Mouse (Mus musculus) retina, postnatal 1 day (tissue): ENCODE results near the gene Ftsj1.
A peak's percentile ranks its signal among the peaks of the same experiment; 100 is the strongest.

ENCODE experiments used
- DNase-seq: peaks from one replicate; pipeline ENCODE4 v3.0.0-alpha.2; 2012

Ftsj1 gene

GRCm38 (mm10) chrX:8252334-8253285, at the start of gene Ftsj1:
TSS of gene Ftsj1 (minus strand) at chrX:8252406.
- DNase-seq, result peak; percentile 94

- no peak for DNase-seq
These were observed 36.4 kb upstream of the Ftsj1 start for GRCm38 (mm10) chrX:8288621-8289020.

- no peak for DNase-seq
These were observed 21.9 kb upstream of the Ftsj1 start for GRCm38 (mm10) chrX:8274056-8274455.

GRCm38 (mm10) chrX:8272000-8272399, 19.8 kb upstream of the Ftsj1 start:
- DNase-seq, result no peak

- no peak for DNase-seq
These were observed 19.0 kb upstream of the Ftsj1 start, which contains the start of gene Slc38a5 for GRCm38 (mm10) chrX:8271083-8271820. TSS of gene Slc38a5 (plus strand) at chrX:8271133.

- no peak for DNase-seq
These were observed 12.0 kb upstream of the Ftsj1 start for GRCm38 (mm10) chrX:8264222-8264621.

- no peak for DNase-seq
These were observed 11.1 kb upstream of the Ftsj1 start for GRCm38 (mm10) chrX:8263156-8263804.

- DNase-seq, result no peak
These were observed 7.3 kb upstream of the Ftsj1 start for GRCm38 (mm10) chrX:8259478-8259877.

GRCm38 (mm10) chrX:8255807-8256206, 3.6 kb upstream of the Ftsj1 start:
- no peak for DNase-seq

- DNase-seq, result no peak
These were observed 1.5 kb upstream of the Ftsj1 start for GRCm38 (mm10) chrX:8253711-8254110.

- DNase-seq, result no peak
These were observed 345 bp downstream of the Ftsj1 start for GRCm38 (mm10) chrX:8251789-8252333.

- no peak for DNase-seq
These were observed 3.6 kb downstream of the Ftsj1 start for GRCm38 (mm10) chrX:8248542-8249120.

GRCm38 (mm10) chrX:8247680-8248079, 4.5 kb downstream of the Ftsj1 start:
- DNase-seq, result no peak

GRCm38 (mm10) chrX:8238804-8239395, 13.3 kb downstream of the Ftsj1 start:
- no peak for DNase-seq

- no peak for DNase-seq
These were observed 15.5 kb downstream of the Ftsj1 start for GRCm38 (mm10) chrX:8236704-8237103.

GRCm38 (mm10) chrX:8233602-8234001, 18.6 kb downstream of the Ftsj1 start:
- no peak for DNase-seq

GRCm38 (mm10) chrX:8230272-8230671, 21.9 kb downstream of the Ftsj1 start:
- no peak for DNase-seq

GRCm38 (mm10) chrX:8223473-8223872, 28.7 kb downstream of the Ftsj1 start:
- no peak for DNase-seq

- DNase-seq, result no peak
These were observed 29.4 kb downstream of the Ftsj1 start for GRCm38 (mm10) chrX:8222678-8223421.

- no peak for DNase-seq
These were observed 29.9 kb downstream of the Ftsj1 start for GRCm38 (mm10) chrX:8222296-8222677.

- no peak for DNase-seq
These were observed 32.6 kb downstream of the Ftsj1 start for GRCm38 (mm10) chrX:8219651-8220050.
